Mouse (Mus musculus) spleen, adult 18-20 months (tissue): ENCODE measurements at regions not wholly inside any gene's neighbourhood (a gene's known extent, or its start where the extent isn't known, plus 50 kb on each side); places are given as distances from the start of the nearest gene placed in this dataset.
A peak's percentile ranks its signal among the peaks of the same experiment; 100 is the strongest.

Experiments
- DNase-seq, 2 experiments: peaks; one replicate each; pipeline ENCODE4 v3.0.0; 2022; ENCODE audit warnings: mixed read lengths in 2 of 2

GRCm38 (mm10) chr7:82047456-82047855, 55.4 kb upstream of the Bnc1 start:
- DNase-seq: no peak

GRCm38 (mm10) chr7:82053411-82053810, 61.3 kb upstream of the Bnc1 start:
- DNase-seq: no peak

- DNase-seq: no peak
Measured at GRCm38 (mm10) chr7:82056551-82057230, 64.6 kb upstream of the Bnc1 start.

DNA sequence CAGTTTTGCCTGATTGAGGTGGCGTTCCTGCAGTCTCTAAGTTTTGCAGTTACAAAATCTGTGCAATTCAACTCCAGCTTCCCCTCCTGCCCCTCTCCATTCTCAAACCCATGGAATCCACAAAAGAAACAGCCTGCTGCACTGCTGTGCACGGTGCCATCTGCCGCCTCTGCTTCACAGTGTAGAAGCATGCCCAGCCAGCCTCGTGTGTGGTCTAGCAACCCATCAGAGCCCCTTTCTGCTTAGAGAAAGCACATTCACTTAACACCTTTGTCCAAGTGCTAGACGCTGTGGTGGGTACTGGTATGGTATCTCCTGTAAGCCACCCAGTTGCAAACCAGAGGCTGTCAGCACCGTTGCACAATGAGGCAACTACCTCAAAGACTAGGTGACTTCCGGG, 71.3 kb upstream of the Bnc1 start:
- no peak for DNase-seq

GRCm38 (mm10) chr7:82069629-82070450, 77.7 kb upstream of the Bnc1 start:
- DNase-seq: no peak

- no peak for DNase-seq
Measured at GRCm38 (mm10) chr7:82070946-82071727, 79.0 kb upstream of the Bnc1 start.

DNA sequence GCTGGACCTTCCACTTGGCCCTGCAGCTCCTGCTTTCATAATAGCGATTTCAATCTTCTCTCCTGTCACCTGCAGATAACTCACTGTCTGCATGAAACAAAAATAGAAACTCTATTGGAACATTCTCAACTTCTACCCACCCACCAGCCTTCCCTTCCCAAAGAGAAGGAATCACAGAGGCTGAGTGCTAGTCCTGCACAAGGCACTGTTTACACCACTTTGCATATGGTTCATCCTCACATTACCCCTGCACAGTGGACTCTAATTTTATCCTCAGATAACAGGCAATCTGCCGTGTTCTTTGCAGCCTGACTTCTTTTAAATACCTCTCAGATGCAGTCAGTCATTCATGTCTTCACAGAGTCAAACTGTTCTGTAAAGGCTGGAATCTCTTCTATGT, 83.3 kb upstream of the Bnc1 start:
- no peak for DNase-seq

DNA sequence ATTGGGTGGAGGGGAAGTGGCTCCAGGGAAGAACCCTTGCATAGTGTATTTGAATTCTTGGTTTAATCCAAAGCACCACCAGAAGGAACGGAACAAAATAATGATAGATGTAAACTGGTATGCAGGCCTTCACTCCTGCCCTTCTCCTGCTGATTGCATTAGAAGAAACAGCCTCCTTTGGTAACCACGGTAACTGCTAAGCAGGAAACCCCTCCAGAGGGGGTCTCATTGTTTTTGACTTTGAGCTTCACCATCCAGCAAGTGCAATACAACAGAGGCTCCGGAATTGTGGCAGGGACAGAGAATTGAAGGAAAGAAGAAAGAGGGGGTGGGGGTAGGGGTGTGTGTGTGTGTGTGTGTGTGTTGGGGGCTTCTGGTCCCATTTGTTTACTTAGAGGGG, 89.8 kb upstream of the Bnc1 start:
- DNase-seq: no peak

DNA sequence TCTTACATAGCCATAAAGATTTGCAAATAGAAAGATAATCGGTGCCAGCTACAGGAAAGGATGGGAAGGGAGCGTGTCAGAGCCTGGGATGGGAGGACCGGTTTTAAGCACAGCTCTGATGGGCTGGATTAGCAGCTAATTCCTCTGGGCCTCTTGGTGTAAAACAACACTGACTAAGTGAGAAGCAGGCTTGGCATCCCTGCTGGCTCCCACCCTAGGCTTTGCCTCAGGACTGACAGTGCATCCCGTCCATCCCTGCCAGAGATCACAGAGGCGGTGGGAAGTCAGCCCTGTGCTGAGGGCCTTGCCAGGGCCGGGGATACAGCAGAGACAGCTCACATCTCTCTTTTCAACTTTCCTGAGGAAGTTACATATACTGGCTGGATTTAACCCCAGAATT, 90.8 kb upstream of the Sh3gl3 start:
- no peak for DNase-seq

- DNase-seq: no peak
Measured at GRCm38 (mm10) chr7:82084473-82084872, 89.2 kb upstream of the Sh3gl3 start.

GRCm38 (mm10) chr7:82085205-82085604, 88.4 kb upstream of the Sh3gl3 start:
- DNase-seq: no peak

- DNase-seq: no peak
Measured at GRCm38 (mm10) chr7:82098136-82098535, 75.5 kb upstream of the Sh3gl3 start.

DNA sequence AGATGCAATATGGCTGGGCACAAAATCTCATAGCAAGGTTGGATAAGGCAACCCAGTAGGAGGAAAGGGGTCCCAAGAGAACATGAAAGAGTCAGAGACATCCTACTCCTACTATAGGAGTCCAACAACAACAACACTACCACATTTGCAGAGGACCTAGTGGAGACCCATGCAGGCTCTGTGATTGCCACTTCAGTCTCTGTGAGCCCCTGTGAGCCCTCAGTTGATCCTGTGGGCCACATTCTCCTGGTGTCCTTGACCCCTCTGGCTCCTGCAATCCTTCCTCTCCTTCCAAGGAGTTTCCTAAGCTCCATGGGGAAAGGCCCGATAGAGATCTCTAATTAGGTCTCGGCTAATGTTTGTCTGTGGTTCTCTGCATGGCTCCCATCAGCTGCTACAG, 72.3 kb upstream of the Sh3gl3 start:
- no peak for DNase-seq

DNA sequence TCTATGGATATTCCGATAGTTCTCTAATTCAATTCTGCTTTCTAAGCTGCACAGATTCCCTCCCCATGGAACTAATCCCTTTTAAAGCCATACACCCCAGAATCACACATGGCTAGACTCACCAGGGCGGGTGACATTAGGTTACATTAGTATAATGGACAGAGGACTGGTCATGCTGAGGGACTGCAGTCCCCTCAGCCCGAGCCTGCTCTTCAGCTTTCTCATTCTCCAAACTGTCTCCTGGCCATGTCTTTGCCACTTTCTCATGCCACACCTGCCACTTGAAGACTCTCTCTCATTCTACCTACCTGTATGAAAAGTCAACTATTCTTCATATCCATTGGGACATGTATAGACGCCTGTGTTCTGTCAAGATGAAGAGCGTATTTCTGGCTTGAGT, 68.0 kb upstream of the Sh3gl3 start:
- no peak for DNase-seq

DNA sequence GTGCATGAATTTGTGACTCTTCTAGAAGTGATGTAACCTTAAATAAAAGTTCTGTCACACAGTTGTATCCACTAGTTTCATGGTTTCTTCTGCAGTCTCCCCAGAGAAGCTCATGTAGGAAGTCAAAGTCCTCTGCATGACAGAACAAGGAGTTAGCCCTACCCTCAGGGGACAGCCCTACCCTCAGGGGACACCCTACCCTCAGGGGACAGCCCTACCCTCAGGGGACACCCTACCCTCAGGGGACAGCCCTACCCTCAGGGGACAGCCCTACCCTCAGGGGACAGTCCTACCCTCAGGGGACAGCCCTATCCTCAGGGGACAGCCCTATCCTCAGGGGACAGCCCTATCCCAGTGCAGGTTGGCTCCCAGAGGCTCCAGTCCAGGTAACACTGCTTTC, 64.5 kb upstream of the Sh3gl3 start:
- peak; percentile 37 to 41 for DNase-seq

DNA sequence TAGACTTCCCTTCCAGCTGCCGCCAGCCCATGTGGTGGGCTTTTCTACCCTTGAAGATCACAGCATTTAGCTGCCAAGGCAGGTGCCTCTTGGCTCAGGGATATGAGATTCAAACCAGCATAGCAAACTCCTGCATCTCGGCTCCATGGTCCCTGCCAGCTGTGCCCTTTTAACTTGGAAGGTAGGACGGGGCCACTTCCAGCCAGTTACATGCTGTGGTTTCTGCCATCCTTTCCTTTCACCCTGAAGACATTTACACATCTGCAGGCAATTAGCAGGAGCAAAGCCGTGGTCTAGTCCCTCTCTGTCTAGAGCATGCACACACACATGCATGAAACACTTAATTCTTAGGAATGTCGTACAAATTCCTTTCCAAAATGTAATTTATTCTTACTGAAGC, 64.1 kb upstream of the Sh3gl3 start:
- DNase-seq: no peak

GRCm38 (mm10) chr7:82109977-82110376, 63.7 kb upstream of the Sh3gl3 start:
- DNase-seq: no peak

GRCm38 (mm10) chr7:82112046-82112445, 61.6 kb upstream of the Sh3gl3 start:
- DNase-seq: no peak

- no peak for DNase-seq
Measured at GRCm38 (mm10) chr7:82115646-82116045, 58.0 kb upstream of the Sh3gl3 start.

DNA sequence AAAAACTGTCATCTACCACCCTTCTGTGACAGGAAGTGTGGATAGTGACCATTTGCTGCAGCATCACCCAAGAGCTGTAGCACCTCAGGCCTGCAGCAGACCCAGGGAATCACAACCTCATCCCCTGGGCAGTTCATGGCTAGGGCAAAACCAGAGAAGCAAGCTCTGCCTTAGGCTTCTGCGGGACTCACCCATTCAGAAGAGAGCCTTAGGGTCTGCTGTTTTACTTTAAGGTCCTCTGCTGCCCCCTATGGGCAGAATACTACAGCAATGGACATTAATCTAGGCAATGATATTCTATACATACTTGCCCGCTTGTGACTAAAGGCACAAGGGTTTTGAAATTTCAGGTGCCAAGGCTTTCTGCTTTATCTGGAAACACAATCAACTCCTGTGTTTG, 54.4 kb upstream of the Sh3gl3 start:
- peak in 1 of 2 experiments; percentile 65 for DNase-seq

DNA sequence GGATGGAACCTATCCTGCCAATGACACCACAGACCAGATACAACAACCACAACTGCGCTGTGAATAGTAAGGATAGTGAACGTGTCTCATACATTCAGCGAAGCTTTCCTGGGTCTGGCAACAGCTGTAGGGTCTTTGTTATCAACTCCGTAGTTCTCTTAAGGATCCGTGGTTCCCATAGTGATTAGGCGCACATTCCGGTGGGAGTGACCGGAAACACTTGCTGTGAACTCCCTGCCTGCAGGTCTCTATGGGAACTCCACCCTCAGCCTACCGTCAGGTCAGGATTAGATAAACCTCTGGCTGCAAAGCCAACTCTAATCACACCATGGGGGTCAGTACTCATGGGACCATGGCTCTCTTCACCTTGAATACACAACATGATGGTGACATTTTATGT, 53.8 kb upstream of the Sh3gl3 start:
- DNase-seq: no peak

- DNase-seq: peak; percentile 16 to 54
Measured at GRCm38 (mm10) chr7:82121746-82122145, 51.9 kb upstream of the Sh3gl3 start.
